Mouse (Mus musculus) embryo, embryonic 10 days (tissue): Measurements from ENCODE around the gene Vti1a.

Source experiments
- DNase-seq: peaks from one replicate; pipeline ENCODE4 v3.0.0-alpha.2; 2015; ENCODE audit warnings: low spot score

Vti1a gene

GRCm38 (mm10) chr19:55380764-55381163 lies 64.7 kb downstream of the Vti1a start:
- peak; percentile 49 for DNase-seq

DNA sequence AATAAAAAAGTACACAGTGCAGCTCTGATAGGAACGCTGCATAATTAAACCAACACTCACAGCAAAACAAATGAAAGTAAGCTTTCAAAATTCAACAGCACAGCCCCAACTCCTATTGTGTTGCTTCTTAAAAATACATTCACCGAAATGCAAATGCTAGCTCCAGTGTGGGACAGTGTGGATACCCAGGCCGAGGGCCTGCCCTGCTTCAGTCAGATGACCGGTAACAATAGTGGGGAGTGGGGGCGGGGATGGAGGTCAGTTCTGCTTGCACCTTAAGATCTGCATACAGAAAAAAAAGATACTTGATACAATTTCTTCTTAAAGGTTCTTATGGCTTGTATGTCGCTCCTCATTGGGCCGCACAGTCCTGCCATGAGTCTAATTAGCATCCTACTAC lies 65.2 kb downstream of the Vti1a start:
- DNase-seq: no peak

GRCm38 (mm10) chr19:55382745-55383144 lies 66.7 kb downstream of the Vti1a start:
- DNase-seq: no peak

DNA sequence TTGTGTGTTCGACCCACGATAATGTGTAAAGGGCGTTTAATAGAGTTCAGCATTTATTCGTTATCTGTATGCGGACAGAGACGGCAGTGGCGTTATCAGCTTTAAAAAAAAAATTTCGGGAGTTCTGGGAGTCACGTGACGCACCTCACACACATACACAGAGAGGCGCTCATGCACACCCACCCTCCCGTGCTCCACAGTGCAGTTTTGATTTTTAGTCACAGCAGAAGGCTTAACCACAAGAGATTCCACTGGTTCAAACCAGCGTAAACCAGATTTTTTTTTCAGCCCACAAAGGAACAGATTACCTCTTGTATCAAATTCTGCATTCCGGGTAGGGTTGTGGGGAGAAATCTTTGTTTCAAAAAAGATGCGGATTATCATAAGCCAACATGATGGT lies 68.5 kb downstream of the Vti1a start:
- DNase-seq: no peak

DNA sequence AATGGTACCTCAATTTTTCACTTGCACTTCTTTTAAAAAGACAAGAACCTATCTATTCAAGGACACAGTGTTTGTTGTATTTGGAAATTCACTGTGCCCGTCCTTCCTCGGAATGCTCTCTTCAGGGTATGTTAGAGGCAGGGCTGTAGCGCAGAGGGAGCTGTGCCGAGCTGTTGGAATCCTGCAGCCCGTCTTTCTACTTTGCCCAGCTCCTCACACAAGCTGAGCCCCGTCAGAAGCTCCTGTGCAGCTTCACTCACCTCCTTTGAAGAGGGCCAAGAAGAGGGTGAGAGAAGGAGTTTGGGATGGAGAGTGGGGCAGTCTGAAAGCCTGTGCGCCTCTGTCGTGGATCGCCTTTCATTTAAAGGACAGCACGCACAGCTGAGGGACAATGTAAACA lies 72.9 kb downstream of the Vti1a start:
- DNase-seq: no peak

DNA sequence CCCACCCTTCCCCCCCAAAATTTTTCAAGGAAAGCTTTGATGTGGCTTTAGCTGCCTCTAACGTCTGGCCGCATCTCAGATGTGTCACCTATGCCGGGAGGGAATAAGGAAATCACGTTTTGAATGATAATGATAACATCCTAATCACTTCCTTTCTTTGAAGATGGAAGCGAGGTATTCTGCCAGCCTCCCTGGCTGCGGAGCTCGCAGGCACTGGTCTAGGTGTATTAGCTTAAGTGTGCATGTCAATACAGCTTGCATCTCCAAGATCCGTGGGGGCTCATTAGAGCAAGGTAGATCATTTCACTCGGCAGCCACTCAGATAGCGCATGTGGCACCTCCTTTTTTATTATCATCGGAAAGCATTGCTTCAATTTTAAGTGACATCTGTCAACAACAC lies 74.2 kb downstream of the Vti1a start:
- no peak for DNase-seq

GRCm38 (mm10) chr19:55401638-55402037 lies 85.5 kb downstream of the Vti1a start:
- no peak for DNase-seq

DNA sequence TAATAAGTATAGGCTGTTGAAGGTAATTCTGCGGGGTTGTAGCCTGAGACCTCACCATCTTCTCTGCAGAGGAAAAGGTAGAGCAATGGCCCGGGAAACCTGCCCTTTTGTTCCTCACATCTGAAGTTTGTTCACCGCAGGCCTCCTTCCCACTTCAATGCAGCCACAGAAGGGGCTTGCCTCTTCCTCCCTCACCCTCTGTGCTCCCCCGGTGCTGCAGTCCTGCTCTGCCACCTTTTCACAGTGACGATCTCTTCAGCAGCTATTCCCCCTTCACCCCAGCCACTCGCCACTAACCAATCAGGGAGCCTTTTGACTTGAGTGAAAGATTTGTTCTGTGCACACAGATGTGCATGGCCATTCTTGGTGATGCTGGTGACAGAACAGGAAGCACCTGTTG lies 92.4 kb downstream of the Vti1a start:
- no peak for DNase-seq

DNA sequence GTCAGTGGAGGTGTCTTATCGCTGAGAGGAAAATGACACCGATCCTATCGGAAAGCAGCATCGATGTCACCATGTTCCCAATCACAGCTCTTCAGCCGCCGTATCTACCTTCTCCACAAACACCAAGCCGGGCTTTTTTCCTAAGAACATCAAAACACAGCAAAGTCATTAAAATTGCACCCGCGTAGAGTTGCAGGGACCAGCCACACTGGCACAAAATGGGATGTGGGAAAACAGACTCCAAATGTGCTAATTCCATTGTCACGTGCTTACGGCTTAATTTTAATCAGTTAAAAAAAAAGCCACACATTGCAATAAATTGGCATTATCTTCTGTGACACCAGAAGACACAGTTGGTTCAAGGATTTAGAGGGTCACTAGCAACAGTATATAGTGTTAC lies 95.3 kb downstream of the Vti1a start:
- DNase-seq: no peak

DNA sequence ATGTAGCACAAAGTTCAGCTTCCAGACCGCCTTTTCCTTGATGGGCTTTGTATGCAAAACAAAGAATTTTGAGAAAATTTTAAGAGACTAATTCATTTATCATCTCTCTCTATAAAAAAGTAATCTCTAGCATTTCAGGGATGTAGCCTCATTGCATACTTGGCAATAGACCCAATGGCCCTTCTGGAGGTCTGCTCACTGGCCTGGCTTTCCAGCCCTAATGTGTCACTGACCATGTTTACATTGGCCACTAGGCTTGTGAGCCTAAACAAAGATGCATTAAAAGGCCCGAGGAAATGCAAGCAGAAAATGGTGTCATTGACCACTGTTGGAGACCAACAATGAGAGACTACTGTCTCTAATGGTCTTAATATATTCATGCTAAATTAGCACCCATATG lies 95.8 kb downstream of the Vti1a start:
- DNase-seq: no peak

DNA sequence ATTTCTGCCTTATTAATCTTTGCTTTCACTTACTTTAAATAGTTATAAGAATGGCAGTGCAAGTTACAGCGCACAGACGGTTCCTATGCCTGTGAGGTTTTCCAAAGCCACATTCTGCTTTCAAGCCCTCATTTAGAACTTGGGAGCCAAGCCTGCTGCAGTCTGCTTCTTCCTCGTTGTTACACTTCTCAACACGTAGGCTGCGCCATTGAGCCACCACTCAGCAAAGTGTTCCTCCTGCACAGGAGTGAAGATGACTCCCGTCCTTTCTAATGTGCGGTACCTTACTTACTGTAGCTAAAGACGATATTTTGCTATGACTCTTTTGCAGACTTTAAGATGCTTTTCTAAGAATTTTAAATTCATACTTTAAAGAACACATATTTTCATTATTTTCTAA lies 98.0 kb downstream of the Vti1a start:
- DNase-seq: peak; percentile 91

- no peak for DNase-seq
These were observed 102.7 kb downstream of the Vti1a start for GRCm38 (mm10) chr19:55418756-55419155.

DNA sequence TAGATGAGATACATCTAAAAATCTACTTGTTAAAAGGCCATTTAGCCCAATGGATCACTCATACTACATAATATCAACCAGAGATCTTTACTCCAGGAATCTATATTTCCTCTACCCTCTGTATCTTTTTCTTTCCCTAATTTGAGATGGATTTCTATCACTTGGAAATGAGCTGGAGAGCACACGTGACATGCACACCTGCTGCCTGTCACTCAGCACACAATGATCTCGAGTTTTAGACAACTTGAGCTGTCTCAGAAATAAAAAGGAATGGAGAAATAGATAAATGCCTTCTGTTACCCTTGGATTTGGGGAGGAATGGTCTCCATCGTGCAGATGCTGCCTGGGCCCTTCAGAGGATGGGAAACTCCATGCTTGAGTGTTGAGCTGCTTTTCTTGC lies 103.9 kb downstream of the Vti1a start:
- DNase-seq: no peak

- DNase-seq: no peak
These were observed 105.7 kb downstream of the Vti1a start for GRCm38 (mm10) chr19:55421816-55422215.

GRCm38 (mm10) chr19:55422311-55423064 lies 106.4 kb downstream of the Vti1a start:
- peak; percentile 56 for DNase-seq

DNA sequence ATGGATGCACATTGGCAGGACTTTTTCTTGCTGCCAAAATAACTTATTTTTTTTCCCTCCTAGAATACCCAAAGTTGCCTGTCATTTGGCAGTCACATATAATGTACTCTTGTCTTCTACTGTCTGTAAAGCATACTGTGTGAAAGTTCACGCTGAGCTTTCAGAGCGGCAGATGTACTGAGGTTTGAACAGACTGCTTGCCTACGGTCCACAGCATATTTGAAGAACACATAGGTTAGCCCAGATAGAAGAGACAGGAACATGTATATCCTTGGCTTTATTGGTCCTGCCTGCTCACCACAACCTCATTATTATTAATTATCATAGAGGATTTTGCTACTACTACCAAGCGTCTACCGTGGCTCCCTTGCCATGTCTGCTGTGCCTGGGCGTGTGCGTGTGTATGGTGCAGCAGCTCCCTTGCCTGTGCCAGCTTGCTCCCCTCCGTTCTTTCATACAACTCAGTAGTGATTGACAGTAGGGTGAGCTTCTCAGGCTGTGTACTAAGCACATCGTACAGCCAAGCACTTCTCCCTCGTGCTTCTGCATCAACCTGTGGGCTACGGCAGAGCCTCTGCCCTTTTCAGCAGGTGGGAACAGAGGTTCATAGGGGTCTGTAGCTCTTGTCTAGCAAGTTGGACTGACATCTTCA lies 107.1 kb downstream of the Vti1a start:
- no peak for DNase-seq

DNA sequence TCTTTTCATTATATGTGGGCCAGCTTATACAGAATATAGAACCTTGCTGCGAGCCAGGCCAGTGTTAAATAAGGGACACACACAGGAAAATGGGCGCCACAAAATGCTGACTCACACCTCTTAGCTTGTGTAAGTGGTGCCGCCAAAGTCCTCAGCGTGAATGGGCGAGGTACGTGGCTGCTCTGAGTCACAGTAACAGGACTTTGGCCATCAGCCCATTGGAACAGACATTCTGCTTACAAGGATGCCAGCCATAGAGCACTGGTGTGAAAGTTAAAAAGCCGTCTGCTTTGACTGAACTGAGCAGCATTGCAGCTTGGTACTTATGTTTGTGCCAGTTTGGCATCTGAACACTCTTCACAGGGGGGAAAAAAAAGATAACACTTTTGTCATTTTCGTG lies 107.9 kb downstream of the Vti1a start:
- no peak for DNase-seq

- no peak for DNase-seq
These were observed 108.4 kb downstream of the Vti1a start for GRCm38 (mm10) chr19:55424507-55424906.

- no peak for DNase-seq
These were observed 124.2 kb downstream of the Vti1a start for GRCm38 (mm10) chr19:55440306-55440705.

DNA sequence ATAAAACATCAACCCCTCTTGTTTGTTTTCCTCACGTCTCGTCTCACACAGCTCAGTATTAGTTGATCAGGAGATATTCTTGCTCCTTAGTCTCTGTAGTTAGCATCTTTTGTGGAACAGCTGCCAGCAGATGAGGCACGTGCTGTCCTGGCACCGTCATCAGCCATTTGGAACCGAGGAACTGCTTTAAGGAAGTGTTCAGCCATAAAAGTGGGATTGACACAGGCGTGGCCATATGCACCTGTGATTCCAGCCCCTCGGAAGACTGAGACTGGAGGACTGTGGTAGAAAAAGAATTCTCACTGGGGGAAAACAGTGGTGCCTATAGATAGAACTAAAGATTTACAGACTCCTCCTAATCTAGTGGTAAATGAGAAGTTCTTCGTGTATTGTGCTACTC lies 127.5 kb downstream of the Vti1a start:
- no peak for DNase-seq

DNA sequence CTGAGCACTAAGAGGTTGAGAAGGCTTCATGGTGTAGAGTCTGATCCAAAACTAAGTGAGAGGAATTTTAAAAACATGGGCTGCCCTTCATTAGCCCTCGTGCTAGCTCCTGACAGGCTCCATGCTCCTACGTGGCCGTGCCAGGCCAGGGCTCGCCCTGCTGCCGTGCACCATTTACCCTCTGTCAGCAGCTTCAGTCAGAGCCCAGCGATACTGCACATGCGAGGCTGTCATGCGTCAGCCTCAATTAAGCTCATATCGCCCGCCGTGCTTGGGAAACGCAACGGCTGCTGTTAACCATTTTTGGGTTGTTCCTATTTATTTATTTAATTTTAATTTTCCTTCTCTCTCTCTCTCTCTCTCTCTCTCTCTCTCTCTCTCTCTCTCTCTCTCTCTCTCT lies 133.0 kb downstream of the Vti1a start:
- peak; percentile 32 for DNase-seq

GRCm38 (mm10) chr19:55449506-55449905 lies 133.4 kb downstream of the Vti1a start:
- DNase-seq: peak; percentile 3

- DNase-seq: no peak
These were observed 140.4 kb downstream of the Vti1a start for GRCm38 (mm10) chr19:55456325-55457091.
